Mouse (Mus musculus) stomach, embryonic 16.5 days (tissue): ENCODE measurements at regions not wholly inside any gene's neighbourhood (a gene's known extent, or its start where the extent isn't known, plus 50 kb on each side); places are given as distances from the start of the nearest gene placed in this dataset.

Experiments used
- ATAC-seq: fragments of 200-750 bp; cut with Nextera tagmentation; 2 replicates; pipeline ENCODE4 v1.8.0; 2017; ENCODE audit warnings: moderate number of reproducible peaks, moderate TSS enrichment; ENCODE audit not compliant: insufficient read depth, low FRiP score
- H3K27ac ChIP-seq: fragments of 300-500 bp; sonication (generic); 2 replicates; pipeline ENCODE4 v1.5.1; 2014; ENCODE audit warnings: low read length
- H3K27me3 ChIP-seq: fragments of 300-500 bp; sonication (generic); 2 replicates; pipeline ENCODE4 v1.6.1; 2014; ENCODE audit warnings: low read length, control low read depth, mixed read lengths; ENCODE audit not compliant: control insufficient read depth, insufficient read depth
- H3K36me3 ChIP-seq: fragments of 300-500 bp; sonication (generic); 2 replicates; pipeline ENCODE4 v1.6.1; 2014; ENCODE audit warnings: low read length; ENCODE audit not compliant: control insufficient read depth, insufficient read depth
- H3K4me1 ChIP-seq: fragments of 300-500 bp; sonication (generic); 2 replicates; pipeline ENCODE4 v1.6.1; 2014; ENCODE audit warnings: low read length, control low read depth, mixed read lengths; ENCODE audit not compliant: control insufficient read depth, insufficient read depth
- H3K4me2 ChIP-seq: fragments of 300-500 bp; sonication (generic); 2 replicates; pipeline ENCODE4 v1.6.1; 2014; ENCODE audit warnings: low read depth, low read length, mixed read lengths
- H3K4me3 ChIP-seq: fragments of 300-500 bp; sonication (generic); replicated peaks from 2 replicates; pipeline ENCODE4 v1.5.1; 2014; ENCODE audit warnings: mild to moderate bottlenecking, low read length
- H3K9ac ChIP-seq: fragments of 300-500 bp; sonication (generic); 2 replicates; pipeline ENCODE4 v1.6.1; 2014; ENCODE audit warnings: low read length
- H3K9me3 ChIP-seq: fragments of 300-500 bp; sonication (generic); replicated peaks from 2 replicates; pipeline ENCODE4 v1.6.1; 2016; ENCODE audit warnings: low read length, control low read depth; ENCODE audit not compliant: control insufficient read depth
- WGBS: fragments of 180-500 bp; shearing (Covaris S2); extraction: QIAGEN DNeasy Blood & Tissue Kit; methylation state at CpG from one replicate; pipeline ENCODE4 v1.1.7; 2014; 5-methylcytosine and 5-hydroxymethylcytosine counted together

DNA sequence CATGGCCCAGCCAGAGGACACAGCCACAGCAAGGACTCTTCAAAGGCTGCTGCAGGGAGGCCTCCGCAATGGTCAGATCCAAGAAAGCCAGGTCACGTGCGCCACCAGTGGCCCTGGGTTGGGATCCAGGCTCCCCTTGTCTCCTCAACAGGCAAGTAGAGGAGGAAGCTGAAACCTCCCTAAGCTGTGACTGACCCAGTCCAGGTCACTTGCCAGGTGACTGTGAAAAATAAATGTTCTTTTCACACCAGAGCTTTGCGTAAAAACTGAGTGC, 57.6 kb upstream of the Slco4a1 start:
- Histone ChIP-seq H3K4me3 (no peak overlapping the region), H3K27ac (no peak overlapping the region), H3K9ac (no peak overlapping the region), H3K4me1 (no peaks in the 10 kb centered on the region), H3K4me2 (no peak overlapping the region), H3K27me3 (no peaks in the 10 kb centered on the region), H3K36me3 (no peaks in the 10 kb centered on the region), H3K9me3 (no peaks in the 10 kb centered on the region)
- no peak for ATAC-seq
- 86% methylated on average over 4 of the region's 4 CpGs for WGBS

DNA sequence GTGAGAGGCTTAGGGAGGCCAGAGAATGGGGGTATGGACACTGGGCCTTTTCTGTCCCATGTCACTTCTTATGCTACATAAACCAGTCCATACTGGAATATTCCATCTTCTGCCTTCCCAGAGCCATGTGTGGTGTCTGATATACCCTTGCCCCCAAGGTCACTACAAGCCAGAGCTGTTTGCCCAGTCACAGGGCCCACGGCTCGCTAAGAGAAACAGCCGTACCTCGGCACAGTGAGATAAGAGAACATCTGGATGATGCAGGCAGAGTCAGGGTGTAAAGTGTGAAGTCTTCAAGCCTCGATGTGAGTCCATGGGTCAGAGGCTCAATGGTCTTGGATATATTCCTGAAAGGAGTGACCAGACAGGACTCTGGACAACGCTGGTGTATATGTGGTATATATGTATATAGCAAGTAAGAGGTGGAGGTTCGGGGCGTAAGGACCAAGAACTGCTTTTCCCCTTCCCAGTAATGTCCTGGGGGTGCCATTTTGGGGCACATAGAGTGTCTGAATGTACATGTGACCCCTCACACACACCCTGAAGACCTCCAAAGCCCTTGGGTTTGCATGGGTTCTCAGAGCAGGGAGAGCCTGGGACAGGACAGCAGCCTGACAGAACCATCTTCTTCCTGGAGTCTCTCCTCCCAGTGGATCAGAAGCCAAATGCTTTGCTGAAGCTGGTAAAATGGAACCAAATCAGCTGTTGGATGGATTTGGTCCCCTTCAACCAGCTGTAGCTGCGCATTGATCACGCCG, 58.1 kb upstream of the Slco4a1 start:
- ATAC-seq = no peak

DNA sequence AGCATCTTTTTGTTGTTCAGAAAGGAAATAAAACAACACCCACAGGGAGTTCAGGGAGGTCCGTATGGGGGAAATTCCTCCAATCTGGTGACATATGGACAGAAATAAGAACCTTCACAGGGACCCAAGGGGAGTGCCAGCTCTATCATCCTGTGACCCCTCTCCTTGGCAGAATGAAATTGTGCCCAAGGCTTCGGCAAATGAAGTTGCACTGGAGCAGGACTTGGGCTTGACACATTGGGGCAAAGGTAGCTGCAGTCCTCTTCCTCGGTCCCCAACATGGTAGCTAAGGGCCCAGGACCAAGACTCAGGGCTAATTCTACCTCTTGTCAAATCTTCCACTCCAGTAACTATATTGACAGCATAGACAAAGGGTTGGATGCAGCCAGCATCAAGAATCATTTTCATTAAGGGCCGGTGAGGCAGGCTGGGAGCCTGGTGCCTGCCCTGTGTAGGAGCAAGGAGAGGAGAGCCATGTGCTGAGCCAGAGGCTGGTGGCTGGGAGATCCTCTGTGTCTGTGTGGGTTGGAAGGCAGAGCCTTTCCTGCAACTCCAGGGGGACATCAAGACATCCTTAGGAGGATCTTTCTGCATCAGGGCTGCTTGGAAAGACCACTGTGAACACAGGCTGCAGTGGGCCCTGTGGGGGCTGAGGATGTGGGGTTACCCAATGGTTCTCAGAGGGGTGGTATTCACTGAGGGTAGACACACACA, 59.2 kb upstream of the Slco4a1 start:
- no peaks in the 10 kb centered on the region for H3K27me3 ChIP-seq
- H3K4me1 ChIP-seq = no peaks in the 10 kb centered on the region
- H3K4me2 ChIP-seq = no peak overlapping the region
- no peak overlapping the region for H3K27ac ChIP-seq
- H3K36me3 ChIP-seq = no peaks in the 10 kb centered on the region
- H3K9me3 ChIP-seq = no peaks in the 10 kb centered on the region
- no peak overlapping the region for H3K9ac ChIP-seq
- no peak overlapping the region for H3K4me3 ChIP-seq
- 72% methylated on average over 4 of the region's 4 CpGs for WGBS
- ATAC-seq = no peak

More for the DNA sequence above, 58.1 kb upstream of the Slco4a1 start:
- H3K4me2 ChIP-seq = no peak overlapping the region
- no peak overlapping the region for H3K27ac ChIP-seq
- no peaks in the 10 kb centered on the region for H3K27me3 ChIP-seq
- H3K4me1 ChIP-seq = no peaks in the 10 kb centered on the region
- no peak overlapping the region for H3K4me3 ChIP-seq
- no peak overlapping the region for H3K9ac ChIP-seq
- H3K36me3 ChIP-seq = no peaks in the 10 kb centered on the region
- no peaks in the 10 kb centered on the region for H3K9me3 ChIP-seq
- WGBS = 77% methylated on average over 11 of the region's 11 CpGs

DNA sequence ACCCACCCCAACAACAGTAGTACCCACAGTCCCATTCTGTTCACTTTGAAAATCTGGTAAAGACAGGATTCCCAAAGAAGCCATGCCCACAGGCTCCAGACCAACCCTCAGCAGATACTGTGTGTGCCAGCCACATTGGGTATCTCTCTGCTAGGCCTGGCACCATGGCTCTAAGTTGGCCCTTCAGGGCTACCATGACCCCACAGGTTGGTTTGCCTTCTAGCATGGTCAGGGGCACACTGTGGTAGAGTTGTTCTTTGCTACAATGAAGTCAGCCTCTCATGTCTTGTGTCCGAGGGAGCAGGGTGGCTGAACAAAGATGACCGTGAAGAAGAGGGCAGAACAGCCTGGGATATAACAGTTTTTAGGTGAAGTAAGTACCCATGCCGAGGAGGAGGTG, 59.8 kb upstream of the Slco4a1 start:
- ATAC-seq = no peak
- H3K27ac ChIP-seq = no peak overlapping the region
- WGBS = 78% methylated on average over 3 of the region's 3 CpGs

DNA sequence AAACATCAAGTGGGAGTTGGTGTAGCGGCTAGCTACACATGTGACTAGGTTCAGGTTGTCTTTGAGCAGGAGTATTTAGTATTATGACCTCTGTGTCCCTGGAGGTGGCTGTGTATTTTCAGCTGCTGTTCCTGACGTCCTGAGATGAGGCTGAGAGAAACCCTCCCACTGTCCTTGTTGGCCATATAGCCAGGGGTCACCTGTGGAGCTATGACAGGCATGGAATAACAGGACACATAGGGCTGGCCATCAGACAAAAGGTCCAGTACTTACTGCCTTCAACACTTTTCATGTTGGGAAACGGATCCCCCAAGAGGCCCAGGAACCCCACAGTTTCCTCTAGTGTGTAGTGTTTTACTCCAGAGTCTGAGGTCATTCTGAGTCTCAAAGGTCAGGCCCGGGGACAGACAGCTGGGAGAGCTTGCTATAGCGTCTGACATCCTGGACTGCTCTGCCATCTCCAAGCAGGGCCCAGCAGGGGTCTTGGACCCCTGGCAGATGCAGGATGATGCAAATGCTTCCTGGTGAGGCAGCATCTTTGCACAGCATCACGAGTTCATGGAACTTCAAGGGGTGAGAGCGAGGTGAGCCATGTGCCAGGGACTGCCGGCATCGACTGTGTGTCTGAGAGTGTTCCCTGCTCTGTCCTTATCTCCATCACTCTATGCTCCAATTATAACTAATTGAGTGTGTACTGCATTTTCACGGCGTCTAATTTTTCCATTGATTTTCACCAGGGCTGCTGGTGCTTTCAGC, 60.6 kb upstream of the Slco4a1 start:
- H3K4me2 ChIP-seq = no peak overlapping the region
- H3K4me3 ChIP-seq = no peak overlapping the region
- 57% methylated on average over 11 of the region's 11 CpGs for WGBS
- no peaks in the 10 kb centered on the region for H3K4me1 ChIP-seq
- H3K36me3 ChIP-seq = no peaks in the 10 kb centered on the region
- H3K9ac ChIP-seq = no peak overlapping the region
- no peaks in the 10 kb centered on the region for H3K27me3 ChIP-seq
- H3K27ac ChIP-seq = no peak overlapping the region
- H3K9me3 ChIP-seq = no peaks in the 10 kb centered on the region
- ATAC-seq = no peak

More for the DNA sequence above, 59.8 kb upstream of the Slco4a1 start:
- no peaks in the 10 kb centered on the region for H3K27me3 ChIP-seq
- H3K9me3 ChIP-seq = no peaks in the 10 kb centered on the region
- no peaks in the 10 kb centered on the region for H3K4me1 ChIP-seq
- H3K9ac ChIP-seq = no peak overlapping the region
- no peaks in the 10 kb centered on the region for H3K36me3 ChIP-seq
- no peak overlapping the region for H3K4me3 ChIP-seq
- H3K4me2 ChIP-seq = no peak overlapping the region

DNA sequence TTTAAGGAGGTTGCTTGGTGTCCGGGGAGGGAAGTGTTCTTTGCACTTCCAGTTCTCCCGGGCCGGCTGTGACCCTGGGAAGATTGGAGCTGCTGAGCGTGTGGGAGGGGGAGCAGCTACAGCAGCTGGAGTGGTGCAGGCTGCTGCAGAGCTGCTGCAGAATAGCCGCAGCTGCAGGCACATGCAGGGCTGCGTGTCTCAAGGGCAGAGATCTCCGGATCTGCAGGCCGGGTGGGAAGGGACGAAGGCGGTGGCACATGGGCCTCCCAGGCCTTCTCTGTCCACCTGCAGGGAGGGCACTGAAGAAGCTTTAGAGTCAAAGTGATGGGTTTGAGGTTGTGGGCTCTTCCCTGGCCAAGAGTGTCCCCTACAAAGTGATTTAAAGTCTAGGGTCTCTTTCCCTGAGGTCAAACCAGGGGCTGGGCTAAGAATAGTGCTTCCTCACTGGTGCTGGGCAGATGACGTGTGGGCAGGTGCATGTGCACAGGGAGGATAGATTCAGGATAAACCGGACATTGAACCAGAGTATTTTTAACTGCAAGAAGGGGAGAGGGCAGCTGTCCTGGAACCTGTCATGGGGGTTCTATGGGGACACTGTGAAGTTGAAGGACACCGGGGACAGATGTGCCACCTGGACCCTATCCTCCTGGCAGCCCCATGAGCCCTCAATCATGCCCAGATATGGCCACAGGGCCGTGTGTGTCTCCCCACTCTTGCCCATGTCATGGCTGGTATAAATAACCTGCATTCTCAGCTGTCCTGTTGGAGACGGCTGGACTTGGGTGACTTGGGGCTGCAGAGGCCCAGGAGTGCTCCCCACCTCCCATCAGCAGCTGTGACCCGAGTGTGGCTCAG, 58.6 kb upstream of the Gata5 start:
- Histone ChIP-seq H3K36me3 (no peaks in the 10 kb centered on the region), H3K27me3 (no peaks in the 10 kb centered on the region; the same call in none of the 2 replicates), H3K9ac (no peak overlapping the region), H3K4me2 (no peak overlapping the region), H3K4me1 (no peaks in the 10 kb centered on the region), H3K9me3 (no peaks in the 10 kb centered on the region), H3K4me3 (no peak overlapping the region), H3K27ac (no peak overlapping the region)
- 60% methylated on average over 16 of the region's 16 CpGs for WGBS
- ATAC-seq = no peak

DNA sequence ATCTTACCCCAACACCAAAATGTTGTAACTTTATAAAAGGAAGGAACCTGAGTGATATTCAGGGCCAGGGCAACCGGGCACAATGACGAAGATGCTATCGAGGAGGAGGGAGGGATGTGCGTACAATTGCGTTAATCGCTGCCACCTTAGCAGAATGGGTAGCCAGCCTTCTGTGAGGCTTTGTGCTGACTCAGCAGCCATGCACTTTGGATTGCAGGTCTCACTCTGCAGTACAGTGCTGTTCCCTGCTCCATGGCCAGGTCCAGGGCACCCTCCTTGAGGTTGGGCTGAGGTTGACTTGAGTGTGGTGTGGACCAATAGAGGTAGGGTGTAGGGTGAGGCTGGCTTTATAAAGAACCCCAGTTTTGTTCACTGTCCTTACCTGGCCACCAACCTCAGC, 57.8 kb upstream of the Gata5 start:
- H3K4me3 ChIP-seq = no peak overlapping the region
- no peak overlapping the region for H3K9ac ChIP-seq
- H3K36me3 ChIP-seq = no peaks in the 10 kb centered on the region
- no peaks in the 10 kb centered on the region for H3K4me1 ChIP-seq
- no peak overlapping the region for H3K4me2 ChIP-seq
- H3K27ac ChIP-seq = no peak overlapping the region
- H3K9me3 ChIP-seq = no peaks in the 10 kb centered on the region
- H3K27me3 ChIP-seq = peaks cover 3% of the 10 kb centered on the region
- no peak for ATAC-seq
- 87% methylated on average over 6 of the region's 6 CpGs for WGBS

DNA sequence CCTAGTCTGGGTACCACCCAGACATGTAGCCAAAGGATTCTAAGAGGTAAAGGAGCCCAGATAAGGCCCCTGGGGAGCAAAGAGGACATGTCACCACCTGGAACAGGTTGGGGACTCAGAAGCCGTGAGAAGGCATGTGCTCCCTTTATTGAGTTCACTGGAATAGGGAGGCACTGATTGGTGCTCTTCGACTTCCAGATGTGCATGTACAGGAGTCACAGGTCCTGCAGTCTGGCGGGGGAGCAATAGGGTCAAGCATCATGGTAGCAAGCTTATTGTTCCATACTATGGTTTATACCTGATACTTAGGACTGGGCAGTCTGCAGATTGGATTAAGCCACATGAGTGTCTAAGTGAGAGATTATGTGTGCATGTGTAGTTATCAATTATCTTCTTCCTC, 56.9 kb upstream of the Gata5 start:
- ATAC-seq = no peak
- no peaks in the 10 kb centered on the region for H3K9me3 ChIP-seq
- no peaks in the 10 kb centered on the region for H3K4me1 ChIP-seq
- WGBS = 82% methylated on average over 3 of the region's 3 CpGs
- H3K27me3 ChIP-seq = peaks cover 9% of the 10 kb centered on the region
- no peak overlapping the region for H3K9ac ChIP-seq
- no peak overlapping the region for H3K4me2 ChIP-seq
- no peak overlapping the region for H3K4me3 ChIP-seq
- H3K36me3 ChIP-seq = no peaks in the 10 kb centered on the region
- H3K27ac ChIP-seq = no peak overlapping the region
